Mouse (Mus musculus) activated CD4-positive, CD25-positive, alpha-beta regulatory T cell (primary cell): Measurements from ENCODE around the gene Gm44790. TPM values are rescaled to one million over a fixed set of nuclear protein-coding genes. Genes with fewer than 3 reads are reported as not detected.

Experiments used
- polyA plus RNA-seq, 2 experiments: library from polyadenylated mRNA; unstranded; fragments of 100-300 nt; shearing (Covaris generic); gene quantifications; one replicate each; pipeline ENCODE4 v1.2.1; 2017

Gm44790 gene
- polyA plus RNA-seq: not detected

DNA sequence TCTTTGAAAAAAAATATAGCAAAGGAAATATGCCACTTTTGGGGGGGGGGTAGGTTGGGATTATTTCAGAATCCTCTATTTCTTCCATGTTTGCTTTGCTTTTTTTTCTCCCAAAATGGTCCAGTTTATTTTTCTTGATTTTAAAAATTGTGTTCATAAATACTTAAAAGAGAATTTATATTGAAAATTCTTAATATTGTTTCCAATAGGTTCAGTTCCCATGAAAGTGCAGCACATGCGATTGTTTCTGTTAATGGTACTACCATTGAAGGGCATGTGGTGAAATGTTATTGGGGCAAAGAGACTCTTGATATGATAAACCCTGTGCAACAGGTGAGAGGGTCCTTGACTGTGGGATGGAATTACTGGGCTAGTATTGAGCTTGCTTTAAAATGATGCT is at the start of gene Gm44790:
Gene Gm44790 (plus strand): TSS at position 301 of the 400 bp plus-strand sequence.

DNA sequence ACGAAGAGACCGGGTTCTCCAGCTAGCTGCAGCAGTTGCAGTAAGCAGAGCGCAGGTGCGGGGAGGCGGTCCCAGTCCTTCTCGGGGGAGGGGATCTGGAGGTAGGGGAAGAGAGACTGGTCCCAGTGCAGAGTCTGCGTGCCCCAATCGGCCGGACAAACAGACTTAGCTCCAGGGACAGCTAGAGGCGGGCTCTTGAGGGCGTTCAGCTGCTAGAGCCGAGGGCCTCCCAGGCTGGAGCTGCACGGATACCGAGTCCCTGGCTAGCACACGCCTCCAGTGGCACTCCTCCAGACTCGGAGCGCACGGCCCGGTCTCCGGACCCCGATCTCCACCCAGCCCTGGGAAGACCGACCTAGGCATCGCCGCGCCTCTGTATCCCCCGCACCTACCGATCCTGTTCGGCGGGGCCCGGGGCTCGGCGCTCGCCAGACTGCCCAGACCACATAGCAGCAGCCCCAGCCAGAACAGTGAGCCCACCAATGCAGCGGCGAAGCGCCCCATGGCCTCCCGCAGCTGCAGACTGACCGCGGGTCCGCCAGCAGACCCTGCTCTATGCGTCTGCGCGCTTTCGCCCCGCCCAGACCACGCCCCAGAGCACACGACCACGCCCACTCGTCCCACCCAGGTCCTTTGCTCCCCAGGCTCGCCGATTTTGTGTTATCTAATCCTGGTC is 29.7 kb upstream of the Gm44790 start, which contains the start of gene Pcyox1:
Gene Pcyox1 (minus strand): TSS at position 574 of the 676 bp plus-strand sequence.

DNA sequence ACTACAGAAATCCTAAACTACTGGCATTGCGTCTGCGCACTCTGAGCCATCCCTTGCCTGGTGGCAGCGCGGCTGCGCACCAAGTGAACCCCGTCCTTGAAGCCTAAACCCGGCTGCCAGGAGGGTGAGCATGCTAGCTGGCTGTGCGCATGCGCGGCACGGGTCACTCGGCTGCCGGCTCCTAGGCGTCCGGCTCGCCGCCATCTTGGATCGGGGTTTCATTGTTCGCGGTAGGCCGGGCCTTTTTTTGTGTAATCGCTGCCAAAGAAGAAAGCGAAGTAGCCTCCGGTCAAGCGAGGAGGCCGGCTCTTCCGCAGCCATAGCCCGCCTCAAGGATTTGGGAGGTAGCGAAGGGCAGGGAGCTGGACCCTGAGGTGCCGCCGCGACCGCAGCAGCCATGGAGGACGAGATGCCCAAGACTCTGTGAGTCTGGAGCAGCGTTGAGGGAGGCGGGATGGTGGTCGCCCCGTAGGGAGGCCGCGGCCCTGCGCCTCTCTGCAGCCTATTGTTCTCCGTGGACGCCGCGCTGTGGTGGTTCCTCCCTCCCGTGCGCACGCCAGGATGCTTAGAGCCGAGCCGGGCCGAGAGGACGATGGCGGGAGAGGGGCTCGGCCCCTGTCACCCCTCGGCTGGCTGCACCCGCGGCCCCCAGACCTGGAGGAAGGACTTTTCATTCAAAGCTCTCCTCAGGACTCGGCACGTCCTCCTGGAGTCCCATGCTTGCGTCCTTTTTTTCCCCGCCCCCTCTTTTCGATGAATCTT is 22.2 kb upstream of the Gm44790 start, which contains the start of gene Tia1:
Gene Tia1 (plus strand): TSS at position 120 of the 762 bp plus-strand sequence.

DNA sequence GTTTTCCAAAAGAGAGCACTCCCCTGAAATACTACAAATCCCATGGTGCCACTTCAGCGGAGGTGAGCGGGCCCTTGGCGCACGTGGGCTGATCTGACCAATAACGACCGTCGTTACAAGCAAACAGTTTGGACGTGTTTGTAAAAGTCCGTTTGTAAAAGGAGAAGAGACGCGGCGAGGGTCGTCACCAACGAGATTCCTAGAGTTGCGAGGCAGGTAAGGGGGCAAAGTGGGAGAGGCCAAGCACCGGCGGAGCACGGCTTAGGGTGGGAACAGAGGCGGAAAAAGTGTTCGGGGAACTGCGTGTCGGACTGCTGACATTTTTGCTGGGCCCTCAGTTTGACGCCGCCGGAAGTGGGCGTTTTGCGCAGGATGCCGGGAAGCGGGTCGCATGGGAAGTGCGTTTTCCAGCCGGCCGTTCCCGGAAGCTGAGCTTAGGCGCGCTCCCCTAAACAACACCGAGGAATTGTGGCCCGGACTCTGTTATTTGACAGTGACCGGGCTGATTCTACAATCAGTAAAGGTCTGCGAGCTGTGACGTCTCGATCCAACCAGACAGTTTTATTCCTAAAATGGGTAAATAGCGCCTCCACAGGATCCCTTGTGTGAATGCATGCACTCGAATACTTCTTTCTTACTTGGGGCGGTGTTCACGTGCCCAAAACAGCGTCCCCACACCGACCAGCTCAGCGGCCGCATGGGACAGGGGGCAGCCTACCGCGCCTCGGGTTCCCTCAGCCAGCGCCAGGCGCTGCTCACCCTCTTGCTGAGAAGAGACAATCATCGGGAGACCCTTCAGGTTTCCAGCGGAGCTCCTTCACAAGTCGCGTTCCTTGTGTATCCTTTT is 12.0 kb downstream of the Gm44790 start, which contains the start of gene C87436:
Gene C87436 (plus strand): TSS at position 103 of the 847 bp plus-strand sequence.

Other genes starting within 250 kb of the Gm44790 start
- gene Tgfa, start 231.4 kb upstream of the Gm44790 start, polyA plus RNA-seq: under 1 TPM in 1 of 2 experiments, not detected in 1; 0.38 TPM
- gene Fam136a, start 61.0 kb upstream of the Gm44790 start, polyA plus RNA-seq: 10 to 100 TPM; 36.2 to 44.4 TPM
- 100 to 1,000 TPM; 334 to 421 TPM for gene Snrpg, start 55.4 kb upstream of the Gm44790 start, polyA plus RNA-seq
- 1 to 10 TPM; 6.4 to 9.5 TPM for gene Pcyox1, start 29.5 kb upstream of the Gm44790 start, polyA plus RNA-seq
- gene Tia1, start 22.4 kb upstream of the Gm44790 start, polyA plus RNA-seq: 100 to 1,000 TPM; 101 to 121 TPM
- gene C87436, start 11.7 kb downstream of the Gm44790 start, polyA plus RNA-seq: 10 to 100 TPM; 36.8 to 37.2 TPM
- gene Pcbp1, start 99.7 kb downstream of the Gm44790 start, polyA plus RNA-seq: 100 to 1,000 TPM; 257 to 306 TPM
- under 1 TPM; 0.18 to 0.31 TPM for gene Asprv1, start 201.5 kb downstream of the Gm44790 start, polyA plus RNA-seq
- gene Mxd1, start 242.5 kb downstream of the Gm44790 start, polyA plus RNA-seq: 100 to 1,000 TPM in 1 of 2 experiments, 10 to 100 TPM in 1; 77.5 to 102 TPM